Mouse (Mus musculus): ENCODE results near the gene Ptprr.

GRCm38 (mm10) chr10:116242200-116242599 is 224.2 kb downstream of the Ptprr start:
- no peak for TF ChIP-seq CTCF (IDR thresholded peaks at IDR 0.05; ENCODE audit: control insufficient read depth, insufficient read depth, low read length)
- TF ChIP-seq POLR2A (IDR thresholded peaks at IDR 0.05; ENCODE audit: borderline replicate concordance, control insufficient read depth, low read depth, low read length) = no peak
